17 mouse cellular contexts compared by ENCODE assay signal in genomic region chr10:4581905-4582304, GRCm38 (mm10). TPM values are rescaled to one million over a fixed set of nuclear protein-coding genes. Genes with fewer than 3 reads are reported as not detected.
DNase-seq lines count a peak whose midpoint lies in the region; ATAC-seq and TF ChIP-seq lines count a peak whose summit lies in the region.
"Had no signal": no experiment of that assay in that cellular context is flagged by ENCODE, and none has a peak within 500 bp of the region (broad histone marks: within the 10 kb centered on the region; RNA-seq: fewer than 3 reads in every experiment).

No protein-coding gene starts in this region.

- no peak for TF ChIP-seq CTCF in kidney, adult 2 months (conservative IDR thresholded peaks at IDR 0.05; ENCODE audit: insufficient read depth, insufficient read length, low read depth, low read length)

- H3K4me3 ChIP-seq in hindbrain, embryonic 10.5 days, result no peak overlapping the region
- H3K4me3 ChIP-seq in neural tube, embryonic 14.5 days (ENCODE audit: low read depth, low read length), result no peak overlapping the region
- H3K4me3 ChIP-seq in kidney, adult 2 months (ENCODE audit: insufficient read depth, low read depth, low read length), result no peak overlapping the region
- H3K4me3 ChIP-seq: embryonic facial prominence, embryonic 13.5 days; heart, embryonic 15.5 days; kidney, embryonic 15.5 days; liver, embryonic 13.5 days had no signal

- 83% methylated on average over 5 of the region's 5 CpGs for WGBS in hindbrain, embryonic 10.5 days
- WGBS in neural tube, embryonic 14.5 days, result 65% methylated on average over 5 of the region's 5 CpGs
- 89% methylated on average over 5 of the region's 5 CpGs for WGBS in kidney, adult 2 months

- H3K27ac ChIP-seq in hindbrain, embryonic 10.5 days, result no peak overlapping the region
- H3K27ac ChIP-seq in neural tube, embryonic 14.5 days (ENCODE audit: low read depth, low read length), result no peak overlapping the region
- H3K27ac ChIP-seq in kidney, adult 2 months (ENCODE audit: insufficient read depth, low read depth, low read length), result no peak overlapping the region
- H3K27ac ChIP-seq: embryonic facial prominence, embryonic 13.5 days; heart, embryonic 15.5 days; kidney, embryonic 15.5 days; liver, embryonic 13.5 days; stomach, postnatal 0 days had no signal

- peak; percentile 81 for DNase-seq in heart, adult 11 months
- no peak for DNase-seq in heart, adult 9 months (ENCODE audit: low spot score in 2 of 2)
- DNase-seq in hindbrain, embryonic 10.5 days (ENCODE audit: low spot score), result peak; percentile 30
- peak; percentile 37 for DNase-seq in mesoderm, embryonic 11.5 days (ENCODE audit: low read depth, low spot score)
- DNase-seq in kidney, adult 2 months, result no peak
- DNase-seq in cerebellum, adult 9-10 months, result no peak
- DNase-seq: cerebellum, adult 9-11 months; layer of hippocampus, adult 9-11 months; liver, embryonic 13.5 days; thymus, postnatal 4 days had no signal

- no peak overlapping the region for H3K4me2 ChIP-seq in neural tube, embryonic 14.5 days (ENCODE audit: low read depth, low read length)
- H3K4me2 ChIP-seq: embryonic facial prominence, embryonic 13.5 days; heart, embryonic 15.5 days; kidney, embryonic 15.5 days; liver, embryonic 13.5 days had no signal

- H3K4me1 ChIP-seq in hindbrain, embryonic 10.5 days (replicated peaks), result no peaks in the 10 kb centered on the region
- no peaks in the 10 kb centered on the region for H3K4me1 ChIP-seq in neural tube, embryonic 14.5 days (ENCODE audit: control insufficient read depth, insufficient read depth, low read length)
- no peaks in the 10 kb centered on the region for H3K4me1 ChIP-seq in kidney, adult 2 months (ENCODE audit: control insufficient read depth, insufficient read depth, low read length)
- H3K4me1 ChIP-seq: embryonic facial prominence, embryonic 13.5 days; heart, embryonic 15.5 days; kidney, embryonic 15.5 days; liver, embryonic 13.5 days had no signal

- no peak for TF ChIP-seq POLR2A in kidney, adult 2 months (IDR thresholded peaks at IDR 0.05; ENCODE audit: low read depth, low read length)

- H3K27me3 ChIP-seq in hindbrain, embryonic 10.5 days (ENCODE audit: insufficient read depth, poor library complexity, severe bottlenecking), result no peaks in the 10 kb centered on the region
- no peaks in the 10 kb centered on the region for H3K27me3 ChIP-seq in neural tube, embryonic 14.5 days (ENCODE audit: control insufficient read depth, insufficient read depth, low read length)
- no peaks in the 10 kb centered on the region for H3K27me3 ChIP-seq in kidney, adult 2 months (replicated peaks; ENCODE audit: control insufficient read depth, insufficient read depth, low read length)
- H3K27me3 ChIP-seq: embryonic facial prominence, embryonic 13.5 days; heart, embryonic 15.5 days; kidney, embryonic 15.5 days; liver, embryonic 13.5 days had no signal

- no peak overlapping the region for H3K9ac ChIP-seq in neural tube, embryonic 14.5 days (replicated peaks; ENCODE audit: low read depth, low read length)
- H3K9ac ChIP-seq: embryonic facial prominence, embryonic 13.5 days; heart, embryonic 15.5 days; kidney, embryonic 15.5 days; liver, embryonic 13.5 days had no signal

- H3K36me3 ChIP-seq in hindbrain, embryonic 10.5 days, result no peaks in the 10 kb centered on the region
- no peaks in the 10 kb centered on the region for H3K36me3 ChIP-seq in neural tube, embryonic 14.5 days (ENCODE audit: control insufficient read depth, insufficient read depth, low read length)
- H3K36me3 ChIP-seq in kidney, adult 2 months (ENCODE audit: control insufficient read depth, insufficient read depth, low read length), result no peaks in the 10 kb centered on the region
- H3K36me3 ChIP-seq: embryonic facial prominence, embryonic 13.5 days; heart, embryonic 15.5 days; kidney, embryonic 15.5 days; liver, embryonic 13.5 days had no signal

- no peaks in the 10 kb centered on the region for H3K9me3 ChIP-seq in hindbrain, embryonic 10.5 days
- H3K9me3 ChIP-seq in neural tube, embryonic 14.5 days (ENCODE audit: control insufficient read depth, low read length), result no peaks in the 10 kb centered on the region
- H3K9me3 ChIP-seq: embryonic facial prominence, embryonic 13.5 days; heart, embryonic 15.5 days; kidney, embryonic 15.5 days; liver, embryonic 13.5 days had no signal

- peak; percentile 75; the same call in 1 of the 2 replicates for ATAC-seq in neural tube, embryonic 14.5 days (ENCODE audit: low read depth)
- no peak for ATAC-seq in inflammation-experienced regulatory T-cells, adult 6 months
- ATAC-seq: lung, postnatal 0 days had no signal

RNA-seq across cellular contexts. Expression of gene Esr1, which starts 29.5 kb away (rescaled TPM):
- polyA plus RNA-seq in hindbrain, embryonic 10.5 days (2016; fragmentation: Nextera tagmentation; extraction: Ambion mirVana), result 0.08 TPM in 1 of 2 replicates, not detected in the other
- polyA plus RNA-seq in neural tube, embryonic 14.5 days (2014; fragmentation: Nextera tagmentation; extraction: Ambion mirVana), result 0.35 and 0.60 TPM in 2 replicates
- 5.1 and 6.4 TPM in 2 replicates for polyA plus RNA-seq in kidney, adult 2 months (2012; rRNA removed)
- polyA plus RNA-seq in inflammation-experienced regulatory T-cells, adult 6 months (2017; shearing (Covaris generic)), result 1 to 10 TPM; 1.3 to 6.4 (median 4.4) TPM

Comparison
In these comparisons a context has a peak if more than half of its experiments do, and no peak if none do; other contexts are left out.
1. DNase-seq: peak in heart, adult 11 months (single experiment), hindbrain, embryonic 10.5 days (single experiment) and mesoderm, embryonic 11.5 days (single experiment); none in heart, adult 9 months (0 of 2), kidney, adult 2 months (single experiment) and cerebellum, adult 9-10 months (single experiment).